Mouse (Mus musculus): ENCODE measurements around the gene Serpina1c. TPM values are rescaled to one million over a fixed set of nuclear protein-coding genes. Genes with fewer than 3 reads are reported as not detected.

The Serpina1c gene
- polyA plus RNA-seq, 1 experiment from 2014 or later = 2.6 TPM

Other genes with a start within 250 kb of the Serpina1c start
- 11.9 and 29.8 TPM in 2 replicates for gene Serpina6, start 247.7 kb downstream of the Serpina1c start, polyA plus RNA-seq (2015; fragmentation: Nextera tagmentation; extraction: Ambion mirVana)
- not detected in 2 replicates for gene Serpina16, start 228.7 kb downstream of the Serpina1c start, polyA plus RNA-seq (2015; fragmentation: Nextera tagmentation; extraction: Ambion mirVana)
- gene Serpina1f, start 209.4 kb downstream of the Serpina1c start, polyA plus RNA-seq (2015; fragmentation: Nextera tagmentation; extraction: Ambion mirVana) = not detected in 2 replicates
- gene Serpina1d, start 131.3 kb downstream of the Serpina1c start, polyA plus RNA-seq (2015; fragmentation: Nextera tagmentation; extraction: Ambion mirVana) = 1.7 and 5.0 TPM in 2 replicates
- gene Serpina1b, start 74.5 kb downstream of the Serpina1c start, polyA plus RNA-seq (2015; fragmentation: Nextera tagmentation; extraction: Ambion mirVana) = 8.4 and 14.2 TPM in 2 replicates
- gene Serpina1a, start 41.3 kb downstream of the Serpina1c start, polyA plus RNA-seq (2015; fragmentation: Nextera tagmentation; extraction: Ambion mirVana) = 13.3 and 18.7 TPM in 2 replicates
- gene Serpina1e, start 54.1 kb upstream of the Serpina1c start, polyA plus RNA-seq (2015; fragmentation: Nextera tagmentation; extraction: Ambion mirVana) = 1.7 and 2.7 TPM in 2 replicates
- gene Serpina11, start 85.1 kb upstream of the Serpina1c start, polyA plus RNA-seq (2015; fragmentation: Nextera tagmentation; extraction: Ambion mirVana) = 0.50 TPM in 1 of 2 replicates, not detected in the other
- gene Serpina9, start 108.9 kb upstream of the Serpina1c start, polyA plus RNA-seq (2015; fragmentation: Nextera tagmentation; extraction: Ambion mirVana) = not detected in 2 replicates
- gene Serpina12, start 139.6 kb upstream of the Serpina1c start, polyA plus RNA-seq (2015; fragmentation: Nextera tagmentation; extraction: Ambion mirVana) = not detected in 2 replicates
- gene Serpina5, start 196.2 kb upstream of the Serpina1c start, polyA plus RNA-seq (2015; fragmentation: Nextera tagmentation; extraction: Ambion mirVana) = not detected in 2 replicates
- gene Serpina3a, start 207.8 kb upstream of the Serpina1c start, polyA plus RNA-seq (2015; fragmentation: Nextera tagmentation; extraction: Ambion mirVana) = not detected in 2 replicates
- 0.08 and 0.14 TPM in 2 replicates for gene Serpina3b, start 223.1 kb upstream of the Serpina1c start, polyA plus RNA-seq (2015; fragmentation: Nextera tagmentation; extraction: Ambion mirVana)
- not detected in 2 replicates for gene Serpina3c, start 249.0 kb upstream of the Serpina1c start, polyA plus RNA-seq (2015; fragmentation: Nextera tagmentation; extraction: Ambion mirVana)

Data from kidney, embryonic 15.5 days (tissue).